In the genomic region with DNA sequence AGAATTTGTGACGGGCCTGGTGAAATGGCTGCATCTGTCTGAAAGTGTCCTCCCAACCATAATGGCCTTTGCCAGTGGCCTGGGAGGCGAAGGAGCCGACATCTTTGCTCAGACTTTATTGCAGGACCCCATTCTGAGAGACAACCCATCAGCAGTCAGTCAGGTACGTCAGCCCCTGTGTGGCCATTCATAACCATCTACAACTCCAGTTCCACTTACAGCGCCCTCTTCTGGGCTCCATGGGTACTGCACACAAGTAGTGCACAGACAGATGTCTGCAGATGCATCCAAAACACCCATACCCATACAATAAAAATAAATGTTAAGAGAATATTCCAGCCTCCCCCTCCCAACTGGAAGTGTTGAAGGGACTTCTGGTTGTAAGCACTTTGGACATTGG, we compare ENCODE assay signal across 12 mouse cellular contexts. TPM values are rescaled to one million over a fixed set of nuclear protein-coding genes. Genes with fewer than 3 reads are reported as not detected.
DNase-seq lines count a peak whose midpoint lies in the region; ATAC-seq and TF ChIP-seq lines count a peak whose summit lies in the region.
"Had no signal": no experiment of that assay in that cellular context is flagged by ENCODE, and none has a peak within 500 bp of the region (broad histone marks: within the 10 kb centered on the region; RNA-seq: fewer than 3 reads in every experiment).

No protein-coding gene starts in this region.

- no peak overlapping the region for H3K4me2 ChIP-seq in hindbrain, postnatal 0 days (ENCODE audit: low read depth, low read length)
- no peak overlapping the region for H3K4me2 ChIP-seq in hindbrain, embryonic 12.5 days (replicated peaks)
- H3K4me2 ChIP-seq: forebrain, embryonic 13.5 days; heart, embryonic 13.5 days; kidney, embryonic 15.5 days; limb, embryonic 15.5 days had no signal

- no peaks in the 10 kb centered on the region for H3K9me3 ChIP-seq in hindbrain, postnatal 0 days (ENCODE audit: low read length)
- H3K9me3 ChIP-seq in hindbrain, embryonic 12.5 days (replicated peaks) = no peaks in the 10 kb centered on the region
- H3K9me3 ChIP-seq: forebrain, embryonic 13.5 days; heart, embryonic 13.5 days; kidney, embryonic 15.5 days had no signal

- no peak overlapping the region for H3K4me3 ChIP-seq in hindbrain, postnatal 0 days (ENCODE audit: low read length)
- no peak overlapping the region for H3K4me3 ChIP-seq in hindbrain, embryonic 12.5 days
- no peak overlapping the region for H3K4me3 ChIP-seq in thymus, adult 2 months (ENCODE audit: control insufficient read depth, insufficient read depth, low read length)
- H3K4me3 ChIP-seq: forebrain, embryonic 13.5 days; heart, embryonic 13.5 days; kidney, embryonic 15.5 days; limb, embryonic 15.5 days had no signal

- no peak for TF ChIP-seq POLR2A in thymus, adult 2 months (IDR thresholded peaks at IDR 0.05; ENCODE audit: control insufficient read depth, extremely low read depth, insufficient read depth, low read length, poor library complexity)

- DNase-seq in hindbrain, postnatal 0 days (ENCODE audit: low spot score) = no peak
- DNase-seq in thymus, adult 2 months = peak; percentile 30
- no peak for DNase-seq in thymus, adult 18-20 months
- DNase-seq in frontal cortex, postnatal 36 days (ENCODE audit: low spot score in 2 of 2) = no peak
- DNase-seq in neural tube, embryonic 10.5 days (ENCODE audit: extremely low spot score, low spot score) = no peak
- no peak for DNase-seq in heart, adult 8-10 months (ENCODE audit: low spot score)

- no peaks in the 10 kb centered on the region for H3K4me1 ChIP-seq in hindbrain, postnatal 0 days (ENCODE audit: insufficient read depth, low read length)
- H3K4me1 ChIP-seq in hindbrain, embryonic 12.5 days = 0 out of 2 replicates have a peak, but pooled peaks cover 2% of the 10 kb centered on the region
- H3K4me1 ChIP-seq in thymus, adult 2 months (replicated peaks; ENCODE audit: control insufficient read depth, insufficient read depth, low read length) = no peaks in the 10 kb centered on the region
- H3K4me1 ChIP-seq: limb, embryonic 15.5 days had no signal

- no peaks in the 10 kb centered on the region for H3K27me3 ChIP-seq in hindbrain, postnatal 0 days (ENCODE audit: insufficient read depth, low read length)
- no peaks in the 10 kb centered on the region for H3K27me3 ChIP-seq in hindbrain, embryonic 12.5 days
- H3K27me3 ChIP-seq in thymus, adult 2 months (ENCODE audit: control insufficient read depth, insufficient read depth, low read length) = no peaks in the 10 kb centered on the region
- H3K27me3 ChIP-seq: forebrain, embryonic 13.5 days; heart, embryonic 13.5 days; kidney, embryonic 15.5 days; limb, embryonic 15.5 days had no signal

- ATAC-seq in hindbrain, postnatal 0 days = no peak
- no peak for ATAC-seq in hindbrain, embryonic 12.5 days (ENCODE audit: low FRiP score)
- ATAC-seq in megakaryocyte-erythroid progenitor cell, adult 5-6 weeks (replicated peaks; ENCODE audit: low FRiP score, low TSS enrichment, poor library complexity, severe bottlenecking) = peak; percentile 38; the same call in 1 of the 2 replicates
- ATAC-seq: forebrain, embryonic 13.5 days had no signal

- no peak overlapping the region for H3K27ac ChIP-seq in hindbrain, postnatal 0 days
- no peak overlapping the region for H3K27ac ChIP-seq in hindbrain, embryonic 12.5 days
- H3K27ac ChIP-seq in thymus, adult 2 months (ENCODE audit: control insufficient read depth, insufficient read depth, low read length) = no peak overlapping the region
- H3K27ac ChIP-seq: forebrain, embryonic 13.5 days; heart, embryonic 13.5 days; limb, embryonic 15.5 days had no signal

- WGBS in hindbrain, postnatal 0 days = 82% methylated on average over 5 of the region's 5 CpGs
- 84% methylated on average over 5 of the region's 5 CpGs for WGBS in hindbrain, embryonic 12.5 days
- 94% methylated on average over 5 of the region's 5 CpGs for WGBS in thymus, adult 2 months

- no peak overlapping the region for H3K9ac ChIP-seq in hindbrain, postnatal 0 days (replicated peaks; ENCODE audit: low read length)
- no peak overlapping the region for H3K9ac ChIP-seq in hindbrain, embryonic 12.5 days
- H3K9ac ChIP-seq: forebrain, embryonic 13.5 days; heart, embryonic 13.5 days; kidney, embryonic 15.5 days; limb, embryonic 15.5 days had no signal

- H3K36me3 ChIP-seq in hindbrain, postnatal 0 days (ENCODE audit: insufficient read depth, low read length) = no peaks in the 10 kb centered on the region
- H3K36me3 ChIP-seq in hindbrain, embryonic 12.5 days = no peaks in the 10 kb centered on the region
- H3K36me3 ChIP-seq in thymus, adult 2 months (ENCODE audit: control insufficient read depth, insufficient read depth, low read length) = peaks cover 13% of the 10 kb centered on the region; the same call in 1 of the 2 replicates
- H3K36me3 ChIP-seq: limb, embryonic 15.5 days had no signal

- TF ChIP-seq CTCF in hindbrain, postnatal 0 days (IDR thresholded peaks at IDR 0.05; ENCODE audit: low read depth) = peak; percentile 59
- peak; percentile 64; the same call in 1 of the 2 replicates for TF ChIP-seq CTCF in thymus, adult 2 months (IDR thresholded peaks at IDR 0.05; ENCODE audit: borderline replicate concordance, control insufficient read depth, extremely low read depth, insufficient read depth, low read length, poor library complexity)

RNA-seq across cellular contexts. Expression of a gene that starts 23.7 kb away (rescaled TPM):
- 2.8 and 4.0 TPM in 2 replicates for total RNA-seq in hindbrain, postnatal 0 days (2014; rRNA removed)
- 1.5 and 2.0 TPM in 2 replicates for polyA plus RNA-seq in hindbrain, postnatal 0 days (2015; fragmentation: Nextera tagmentation; extraction: Ambion mirVana)
- 1.1 and 1.4 TPM in 2 replicates for polyA plus RNA-seq in hindbrain, embryonic 12.5 days (2016; fragmentation: Nextera tagmentation; extraction: Ambion mirVana)
- polyA plus RNA-seq in thymus, adult 2 months (2012; rRNA removed) = 30.2 and 30.7 TPM in 2 replicates
- total RNA-seq in megakaryocyte-erythroid progenitor cell, adult 5-6 weeks (2014; fragmentation: Nextera tagmentation) = 7.3 and 7.8 TPM in 2 replicates
- 6.2 and 13.1 TPM in 2 replicates for total RNA-seq in megakaryocyte-erythroid progenitor cell, adult 5-6 weeks (2017)
- 10 to 100 TPM in 3 of 4 experiments, 1 to 10 TPM in 1; 9.9 to 13.6 (median 11.7) TPM for total RNA-seq in heart, adult 8-10 months (2022)

RNA-seq across cellular contexts. Expression of a gene that starts 29.5 kb away (rescaled TPM):
- total RNA-seq in hindbrain, postnatal 0 days (2014; rRNA removed) = not detected in 2 replicates
- polyA plus RNA-seq in hindbrain, postnatal 0 days (2015; fragmentation: Nextera tagmentation; extraction: Ambion mirVana) = not detected in 2 replicates
- not detected in 2 replicates for polyA plus RNA-seq in hindbrain, embryonic 12.5 days (2016; fragmentation: Nextera tagmentation; extraction: Ambion mirVana)
- polyA plus RNA-seq in thymus, adult 2 months (2012; rRNA removed) = 2.1 and 2.3 TPM in 2 replicates
- not detected in 2 replicates for total RNA-seq in megakaryocyte-erythroid progenitor cell, adult 5-6 weeks (2014; fragmentation: Nextera tagmentation)
- not detected in 2 replicates for total RNA-seq in megakaryocyte-erythroid progenitor cell, adult 5-6 weeks (2017)
- under 1 TPM in 1 of 4 experiments, not detected in 3; 0.23 TPM for total RNA-seq in heart, adult 8-10 months (2022)
- polyA plus RNA-seq: heart, embryonic 13.5 days had no signal
